Mouse (Mus musculus) cortical plate, adult 2 months (tissue): ENCODE measurements at regions not wholly inside any gene's neighbourhood (a gene's known extent, or its start where the extent isn't known, plus 50 kb on each side); places are given as distances from the start of the nearest gene placed in this dataset.

Experiments
- H3K27ac ChIP-seq: fragments of 200-500 bp; 2 replicates; pipeline ENCODE4 v1.5.1; 2012; ENCODE audit warnings: low read length, control low read depth, inconsistent platforms; ENCODE audit not compliant: insufficient read depth
- H3K4me1 ChIP-seq: fragments of 200-500 bp; 2 replicates; pipeline ENCODE4 v1.6.1; 2011; ENCODE audit warnings: low read length; ENCODE audit not compliant: control insufficient read depth, insufficient read depth
- H3K4me3 ChIP-seq: fragments of 200-500 bp; 2 replicates; pipeline ENCODE4 v1.5.1; 2011; ENCODE audit warnings: mild to moderate bottlenecking, low read length, control low read depth; ENCODE audit not compliant: insufficient read depth
- CTCF ChIP-seq: fragments of 200-500 bp; IDR thresholded peaks from 2 replicates; pipeline ENCODE4 v1.5.1; 2011; ENCODE audit warnings: mild to moderate bottlenecking, control low read depth, low read length; ENCODE audit not compliant: insufficient read depth; ENCODE audit errors: extremely low read depth
- POLR2A ChIP-seq: fragments of 200-500 bp; IDR thresholded peaks from 2 replicates; pipeline ENCODE4 v1.6.1; 2011; ENCODE audit warnings: mild to moderate bottlenecking, low read length, control low read depth; ENCODE audit not compliant: insufficient read depth; ENCODE audit errors: extremely low read depth

- H3K4me1 ChIP-seq, result no peaks in the 10 kb centered on the region
- TF ChIP-seq CTCF, result no peak
- TF ChIP-seq POLR2A, result no peak
- no peak overlapping the region for H3K4me3 ChIP-seq
- no peak overlapping the region for H3K27ac ChIP-seq
These were observed 72.5 kb upstream of the Jade1 start for GRCm38 (mm10) chr3:41482881-41483494.

- H3K4me3 ChIP-seq, result no peak overlapping the region
- H3K4me1 ChIP-seq, result peaks cover 3% of the 10 kb centered on the region; the same call in 1 of the 2 replicates
- no peak overlapping the region for H3K27ac ChIP-seq
- TF ChIP-seq POLR2A (no peak), CTCF (no peak)
These were observed 75.3 kb upstream of the Jade1 start for GRCm38 (mm10) chr3:41480186-41480585.

GRCm38 (mm10) chr3:41478971-41479370 lies 76.6 kb upstream of the Jade1 start:
- no peak overlapping the region for H3K27ac ChIP-seq
- H3K4me1 ChIP-seq, result peaks cover 3% of the 10 kb centered on the region; the same call in 1 of the 2 replicates
- no peak for TF ChIP-seq CTCF
- H3K4me3 ChIP-seq, result no peak overlapping the region

GRCm38 (mm10) chr3:41476516-41476915 lies 79.0 kb upstream of the Jade1 start:
- Histone ChIP-seq H3K4me1 (peaks cover 3% of the 10 kb centered on the region; the same call in 1 of the 2 replicates), H3K4me3 (no peak overlapping the region), H3K27ac (no peak overlapping the region)
- TF ChIP-seq CTCF, result no peak
- TF ChIP-seq POLR2A, result no peak

GRCm38 (mm10) chr3:41472586-41472985 lies 82.9 kb upstream of the Jade1 start:
- TF ChIP-seq CTCF (no peak), POLR2A (no peak)
- Histone ChIP-seq H3K4me1 (peaks cover 3% of the 10 kb centered on the region; the same call in 1 of the 2 replicates), H3K27ac (no peak overlapping the region), H3K4me3 (no peak overlapping the region)

GRCm38 (mm10) chr3:41469106-41469505 lies 86.4 kb upstream of the Jade1 start:
- TF ChIP-seq CTCF (no peak), POLR2A (no peak)
- H3K4me1 ChIP-seq, result no peaks in the 10 kb centered on the region
- H3K4me3 ChIP-seq, result no peak overlapping the region
- H3K27ac ChIP-seq, result no peak overlapping the region

- Histone ChIP-seq H3K4me3 (no peak overlapping the region), H3K27ac (no peak overlapping the region), H3K4me1 (no peaks in the 10 kb centered on the region)
- no peak for TF ChIP-seq POLR2A
- no peak for TF ChIP-seq CTCF
These were observed 87.7 kb upstream of the Jade1 start for GRCm38 (mm10) chr3:41467857-41468256.

GRCm38 (mm10) chr3:41465893-41466292 lies 89.6 kb upstream of the Jade1 start:
- Histone ChIP-seq H3K4me1 (no peaks in the 10 kb centered on the region), H3K4me3 (no peak overlapping the region), H3K27ac (no peak overlapping the region)
- TF ChIP-seq POLR2A (no peak), CTCF (no peak)

- Histone ChIP-seq H3K4me1 (no peaks in the 10 kb centered on the region), H3K4me3 (no peak overlapping the region), H3K27ac (no peak overlapping the region)
- TF ChIP-seq POLR2A, result no peak
- TF ChIP-seq CTCF, result no peak
These were observed 92.4 kb upstream of the Jade1 start for GRCm38 (mm10) chr3:41462953-41463644.

GRCm38 (mm10) chr3:41460131-41460530 lies 95.4 kb upstream of the Jade1 start:
- TF ChIP-seq POLR2A (no peak), CTCF (no peak)
- Histone ChIP-seq H3K4me1 (no peaks in the 10 kb centered on the region), H3K4me3 (no peak overlapping the region), H3K27ac (no peak overlapping the region)

- no peak overlapping the region for H3K27ac ChIP-seq
- no peak overlapping the region for H3K4me3 ChIP-seq
- no peak for TF ChIP-seq POLR2A
- no peak for TF ChIP-seq CTCF
- no peaks in the 10 kb centered on the region for H3K4me1 ChIP-seq
These were observed 97.4 kb upstream of the Jade1 start for GRCm38 (mm10) chr3:41458156-41458555.
